Mouse (Mus musculus): ENCODE measurements around the gene Clns1a.

The Clns1a gene

DNA sequence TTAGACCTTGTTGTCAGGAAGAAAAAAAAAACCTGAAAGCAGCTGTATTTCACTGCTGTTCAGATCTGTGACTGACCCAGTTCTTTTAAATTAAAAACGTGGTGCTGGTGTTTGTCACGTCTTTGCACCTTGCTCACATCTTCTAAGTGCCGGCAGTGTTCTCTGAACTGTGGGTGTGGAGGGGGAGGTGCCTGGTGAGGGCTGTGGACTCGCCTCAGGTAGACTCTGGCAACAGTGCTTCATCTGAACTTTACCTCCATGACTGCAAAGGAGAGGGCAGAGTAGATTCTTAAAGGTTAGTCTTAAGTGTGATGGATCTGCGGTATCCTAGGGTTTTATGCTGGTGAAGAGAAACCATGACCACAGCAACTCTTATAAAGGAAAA is 69.5 kb downstream of the Clns1a start:
- DNase-seq (ENCODE audit: low read depth, low spot score): no peak

DNA sequence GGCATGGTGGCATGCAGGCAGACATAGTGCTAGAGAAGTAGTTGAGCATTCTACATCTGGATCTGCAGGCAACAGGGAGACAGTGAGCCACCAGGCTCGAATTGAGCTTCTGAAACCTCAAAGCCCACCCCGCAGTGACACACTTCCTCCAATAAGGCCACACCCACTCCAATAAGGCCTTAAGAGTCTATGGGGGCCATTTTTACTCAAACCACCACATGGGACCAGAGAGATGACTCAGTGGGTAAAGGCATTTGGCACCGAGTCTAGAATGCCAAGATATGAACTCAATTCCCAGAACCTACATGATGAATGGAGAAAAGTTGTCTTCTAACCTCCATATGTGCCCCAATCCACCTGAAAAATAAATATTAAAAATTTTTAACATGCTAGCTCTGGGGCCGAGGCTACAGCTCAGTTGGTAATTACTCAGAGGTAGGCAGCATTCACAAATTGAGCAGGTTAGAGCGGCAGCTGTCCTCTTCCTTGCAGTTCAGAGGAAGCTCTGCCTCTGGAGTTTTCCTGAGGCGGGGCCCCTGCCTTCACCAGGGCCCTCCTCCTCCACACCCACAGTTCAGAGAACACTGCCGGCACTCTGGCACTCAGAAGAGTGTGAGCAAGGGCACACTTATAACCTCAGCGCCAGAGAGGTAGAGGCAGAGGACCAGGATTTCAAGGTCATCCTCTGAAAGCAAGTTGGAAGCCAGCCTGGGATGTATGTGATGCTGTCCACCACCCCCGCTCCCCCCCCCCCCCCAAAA is 70.2 kb downstream of the Clns1a start:
- DNase-seq (ENCODE audit: low read depth, low spot score): no peak

DNA sequence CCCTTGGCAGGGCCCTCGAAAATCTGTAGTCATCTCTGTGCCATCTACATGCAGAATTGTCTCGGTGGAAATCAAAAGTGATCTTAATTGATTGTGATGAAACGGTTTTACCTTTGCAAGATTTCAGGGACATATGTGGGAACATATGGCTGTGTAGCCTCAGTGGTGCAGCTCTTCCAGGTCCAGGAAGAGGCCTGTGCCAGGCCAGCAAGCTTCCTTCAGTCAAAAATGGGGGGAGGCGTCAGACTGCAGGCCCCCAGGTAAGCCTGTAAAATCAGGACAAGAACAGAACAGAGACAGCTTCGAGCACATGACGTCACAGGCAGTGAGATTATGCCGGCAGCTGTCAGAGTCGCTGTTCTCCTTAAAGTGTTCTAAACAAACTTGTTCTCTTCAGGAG is 71.4 kb downstream of the Clns1a start:
- no peak for DNase-seq (ENCODE audit: low read depth, low spot score)

DNA sequence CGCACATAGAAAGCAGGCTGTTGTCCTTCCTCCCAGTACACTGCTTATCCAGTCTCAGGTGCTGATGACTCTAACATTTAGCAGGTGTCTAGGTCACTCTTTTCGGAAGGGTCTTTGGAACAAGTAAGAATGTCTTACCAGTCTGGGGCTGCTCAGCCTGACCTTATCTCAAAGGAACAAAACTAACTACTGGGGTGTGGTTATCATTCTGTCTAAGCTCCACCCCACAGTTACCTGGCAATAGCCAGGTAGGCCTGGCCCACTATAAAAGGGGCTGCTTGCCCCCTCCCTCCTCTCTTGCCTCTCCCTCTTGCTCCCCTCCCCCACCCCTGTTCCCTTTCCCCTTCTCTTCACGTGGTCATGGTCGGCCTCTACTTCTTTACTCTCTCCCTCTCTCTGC is 72.6 kb downstream of the Clns1a start:
- no peak for DNase-seq (ENCODE audit: low read depth, low spot score)

All from WW6 (cell line).